Mouse (Mus musculus) lung, adult 2 months (tissue): ENCODE data around the gene Psg25.
"Not testable (repeated sequence)": the region's sequence is repeated elsewhere in the genome, so short reads cannot be mapped to it uniquely, and the experiment has no call there.

Source experiments
- CTCF ChIP-seq: fragments of 200-500 bp; IDR thresholded peaks from 2 replicates; pipeline ENCODE4 v1.5.1; 2011; ENCODE audit warnings: mild to moderate bottlenecking, low read length, control low read depth; ENCODE audit not compliant: insufficient read depth
- POLR2A ChIP-seq: fragments of 200-500 bp; IDR thresholded peaks from 2 replicates; pipeline ENCODE4 v1.6.1; 2011; ENCODE audit warnings: low read depth, mild to moderate bottlenecking, control low read depth, low read length, borderline replicate concordance; ENCODE audit errors: extremely low read depth

DNA sequence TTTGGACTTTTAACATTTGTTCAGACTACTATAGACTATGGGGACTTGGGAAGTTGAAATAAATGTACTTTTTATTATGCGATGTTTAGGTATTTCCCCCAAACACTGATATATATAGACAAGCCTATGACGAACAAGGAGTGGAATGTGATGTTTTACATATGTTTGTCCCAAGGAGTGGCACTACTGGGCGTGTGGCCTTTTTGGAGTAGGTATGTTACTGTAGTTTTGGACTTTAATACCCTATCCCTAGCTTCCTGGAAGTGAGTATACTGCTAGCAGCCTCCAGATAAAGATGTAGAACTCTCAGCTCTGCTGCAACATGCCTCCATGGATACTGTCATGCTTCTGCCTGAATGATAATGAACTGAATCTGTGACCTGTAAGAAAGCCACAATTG lies 23.7 kb upstream of the Psg25 start:
- not testable (repeated sequence) for TF ChIP-seq POLR2A, CTCF
